Mouse (Mus musculus) spleen, adult 2 months (tissue): Measurements from ENCODE around the gene Cwc22. TPM values are rescaled to one million over a fixed set of nuclear protein-coding genes. Genes with fewer than 3 reads are reported as not detected.
A peak's percentile ranks its signal among the peaks of the same experiment; 100 is the strongest.

Experiments used
- DNase-seq, 2 experiments: peaks; one replicate each; pipeline versions ENCODE4 v3.0.0 to v3.0.0-alpha.2; 2012 to 2021; ENCODE audit warnings: low spot score in 2 of 2, low read depth in 1 of 2
- H3K27ac ChIP-seq: fragments of 200-500 bp; 2 replicates; pipeline ENCODE4 v1.5.1; 2012; ENCODE audit warnings: low read length, inconsistent platforms; ENCODE audit not compliant: insufficient read depth
- H3K27me3 ChIP-seq: fragments of 200-500 bp; 2 replicates; pipeline ENCODE4 v1.6.1; 2012; ENCODE audit warnings: mild to moderate bottlenecking, moderate library complexity, low read length, inconsistent platforms; ENCODE audit not compliant: control insufficient read depth, insufficient read depth
- H3K36me3 ChIP-seq: fragments of 200-500 bp; 2 replicates; pipeline ENCODE4 v1.6.1; 2012; ENCODE audit warnings: mild to moderate bottlenecking, low read length, inconsistent platforms; ENCODE audit not compliant: control insufficient read depth, insufficient read depth
- H3K4me1 ChIP-seq: fragments of 200-500 bp; 2 replicates; pipeline ENCODE4 v1.6.1; 2011; ENCODE audit warnings: inconsistent platforms; ENCODE audit not compliant: control insufficient read depth, insufficient read depth, insufficient read length
- H3K4me3 ChIP-seq: fragments of 200-500 bp; 2 replicates; pipeline ENCODE4 v1.5.1; 2011; ENCODE audit warnings: mild to moderate bottlenecking, inconsistent platforms; ENCODE audit not compliant: insufficient read depth, insufficient read length; ENCODE audit errors: extremely low read depth
- CTCF ChIP-seq: fragments of 200-500 bp; IDR thresholded peaks from 2 replicates; pipeline ENCODE4 v1.5.1; 2011; ENCODE audit warnings: mild to moderate bottlenecking, inconsistent platforms; ENCODE audit not compliant: insufficient read depth, insufficient read length, insufficient replicate concordance; ENCODE audit errors: extremely low read depth
- POLR2A ChIP-seq: fragments of 200-500 bp; IDR thresholded peaks from 2 replicates; pipeline ENCODE4 v1.6.1; 2011; ENCODE audit warnings: low read depth, low read length, inconsistent platforms
- WGBS: fragments of 180-500 bp; shearing (Covaris S2); methylation state at CpG from one replicate; pipeline ENCODE4 v1.1.7; 2018; 5-methylcytosine and 5-hydroxymethylcytosine counted together
- polyA plus RNA-seq: library from polyadenylated mRNA; depleted of rRNA; stranded (reverse); fragments of >200 nt; gene quantifications from 2 replicates; pipeline ENCODE4 v1.2.3, GENCODE M21; 2012; rRNA removed

Gene Cwc22
- polyA plus RNA-seq = 2.8 and 2.9 TPM in 2 replicates

DNA sequence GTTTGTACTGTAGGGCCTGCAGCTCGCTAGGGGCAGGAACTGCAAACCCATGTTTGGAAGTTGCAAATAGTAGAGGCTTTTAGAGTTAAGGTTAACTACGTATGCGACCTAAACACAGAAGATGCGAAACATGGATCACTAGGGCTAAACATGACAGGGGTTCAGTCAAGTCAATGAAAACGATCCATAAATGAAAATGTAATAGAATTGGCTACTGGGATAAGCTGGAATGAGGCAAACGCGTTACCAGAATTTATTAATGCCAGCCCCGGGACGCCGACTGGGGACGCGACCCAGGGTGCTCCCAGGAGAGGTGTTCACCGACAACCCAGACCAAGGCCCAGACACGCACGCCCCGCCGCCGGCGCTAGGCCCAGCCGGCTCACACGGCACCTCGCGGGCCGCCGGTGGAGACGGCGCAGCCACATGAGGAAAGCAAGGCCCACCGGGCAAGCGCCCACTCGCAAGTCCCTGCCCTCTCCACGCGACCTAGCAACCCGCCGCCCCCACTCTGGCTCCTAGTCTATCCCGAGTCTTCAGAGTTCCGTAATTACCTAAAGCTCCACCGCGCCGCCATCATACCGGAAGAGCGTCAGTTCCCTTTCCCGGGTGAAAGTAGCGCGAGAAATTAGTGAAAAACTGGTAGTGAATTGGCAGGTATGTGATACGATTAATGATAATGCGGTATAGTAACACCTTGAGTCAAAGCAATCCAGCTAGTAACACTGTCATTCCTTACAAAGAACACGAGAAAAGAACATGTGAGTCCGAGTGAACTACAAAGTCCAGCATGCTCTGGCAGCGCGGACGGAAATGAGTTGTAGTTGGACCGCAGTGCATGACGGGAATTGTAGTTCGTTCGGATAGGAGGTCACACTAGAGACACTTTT is at the start of gene Cwc22:
Cwc22 (minus strand) TSS at position 780 of the 890 bp plus-strand sequence.
- H3K4me1 ChIP-seq = no peaks in the 10 kb centered on the region
- H3K27ac ChIP-seq = peak within 1 kb of the TSS; percentile 78
- 2% methylated on average over 55 of the region's 55 CpGs for WGBS
- H3K36me3 ChIP-seq = no peaks in the 10 kb centered on the region
- peak; percentile 8 to 90 for DNase-seq
- H3K4me3 ChIP-seq = peak within 1 kb of the TSS; percentile 84
- TF ChIP-seq CTCF (no peak), POLR2A (peak; percentile 29)
- H3K27me3 ChIP-seq = no peaks in the 10 kb centered on the region

DNA sequence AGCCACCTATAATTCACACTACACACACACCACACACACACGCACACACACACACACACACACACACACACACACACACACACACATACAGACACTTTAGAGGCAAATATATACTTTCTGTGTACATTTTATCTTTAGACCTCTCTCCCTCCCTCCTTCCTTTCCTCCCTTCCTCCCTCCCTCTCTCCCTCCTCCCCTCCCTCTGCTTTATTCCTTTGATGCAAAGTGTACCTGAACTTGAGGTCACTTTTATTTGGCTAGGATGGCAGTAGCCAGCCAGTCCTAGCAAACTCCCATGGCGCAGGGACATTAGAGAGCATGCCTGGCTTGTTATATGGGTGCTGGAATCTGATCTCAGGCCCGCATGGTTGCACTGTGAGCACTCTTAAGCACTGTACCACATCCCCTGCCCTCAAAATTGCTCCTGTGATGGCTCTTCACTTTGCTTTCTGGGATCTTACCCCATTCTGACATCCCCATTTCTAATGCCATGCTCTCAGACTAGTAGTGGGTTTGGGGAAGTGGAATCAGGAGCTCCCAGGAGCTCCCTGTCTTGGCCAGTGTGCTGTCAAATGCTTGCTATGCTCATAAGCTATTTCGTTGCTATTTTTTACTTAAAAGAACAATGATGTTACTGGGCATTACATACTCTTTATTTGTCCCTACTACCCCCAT is 47.7 kb upstream of the Cwc22 start:
- Histone ChIP-seq H3K27me3 (no peaks in the 10 kb centered on the region), H3K36me3 (no peaks in the 10 kb centered on the region), H3K27ac (no peak overlapping the region), H3K4me1 (no peaks in the 10 kb centered on the region), H3K4me3 (no peak overlapping the region)
- no peak for DNase-seq
- WGBS = 75% methylated on average over 4 of the region's 4 CpGs
- TF ChIP-seq CTCF = no peak
- TF ChIP-seq POLR2A = no peak

DNA sequence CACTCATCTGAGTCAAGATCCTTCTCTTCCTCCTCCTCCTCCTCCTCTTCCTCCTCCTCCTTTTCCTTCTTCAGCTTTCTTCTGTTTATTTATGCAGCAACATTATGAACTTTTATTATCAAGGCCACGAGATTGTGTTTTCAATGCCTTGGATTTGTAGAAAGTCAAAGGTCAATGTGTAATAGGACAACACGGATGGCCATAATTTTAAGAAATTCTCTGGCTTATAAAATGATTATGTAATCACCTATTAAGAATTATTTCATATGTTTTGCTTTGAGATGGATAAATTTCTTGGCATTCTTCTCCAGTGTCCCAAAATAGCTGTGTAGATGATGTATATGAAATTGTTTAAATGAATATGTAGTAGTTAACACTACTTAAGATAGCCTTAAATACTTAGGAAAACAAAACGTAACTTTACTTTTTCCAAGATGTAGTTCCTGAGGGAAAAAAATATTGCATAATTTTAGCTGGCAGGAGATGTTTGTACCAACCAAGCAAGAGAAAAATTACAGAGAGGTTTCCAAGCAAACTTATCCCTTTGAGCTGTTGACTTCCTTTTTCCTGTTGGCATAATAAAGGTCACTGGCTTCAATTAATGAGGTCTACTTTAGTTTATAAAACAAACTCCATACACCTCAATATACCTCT is 46.9 kb upstream of the Cwc22 start:
- no peak overlapping the region for H3K4me3 ChIP-seq
- TF ChIP-seq POLR2A (no peak), CTCF (no peak)
- H3K36me3 ChIP-seq = no peaks in the 10 kb centered on the region
- 77% methylated on average over 3 of the region's 3 CpGs for WGBS
- DNase-seq = no peak
- H3K27ac ChIP-seq = no peak overlapping the region
- H3K4me1 ChIP-seq = no peaks in the 10 kb centered on the region
- no peaks in the 10 kb centered on the region for H3K27me3 ChIP-seq

DNA sequence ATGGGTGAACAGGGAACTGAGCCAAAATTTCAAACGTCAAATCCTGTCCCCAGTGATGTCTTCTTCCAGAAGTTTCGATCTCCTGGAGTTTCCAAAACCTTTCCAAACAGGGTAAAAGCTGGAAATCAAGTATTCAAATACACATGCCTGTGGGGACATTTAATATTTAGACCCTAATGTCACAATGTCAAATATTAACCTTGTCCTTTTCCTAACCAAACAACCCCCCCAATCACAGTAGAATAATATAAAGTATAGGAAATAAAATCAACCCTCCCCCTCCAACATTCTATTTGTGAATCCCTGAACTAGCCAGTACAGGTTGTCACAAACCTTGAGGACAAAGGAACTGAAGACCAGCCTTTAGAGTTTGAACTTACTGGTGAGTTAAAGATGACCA is 44.6 kb upstream of the Cwc22 start:
- no peak for DNase-seq
- Histone ChIP-seq H3K4me1 (no peaks in the 10 kb centered on the region), H3K4me3 (no peak overlapping the region), H3K27me3 (no peaks in the 10 kb centered on the region), H3K36me3 (no peaks in the 10 kb centered on the region), H3K27ac (no peak overlapping the region)
- WGBS = 57% methylated on average over 2 of the region's 2 CpGs
- no peak for TF ChIP-seq CTCF
- TF ChIP-seq POLR2A = no peak

DNA sequence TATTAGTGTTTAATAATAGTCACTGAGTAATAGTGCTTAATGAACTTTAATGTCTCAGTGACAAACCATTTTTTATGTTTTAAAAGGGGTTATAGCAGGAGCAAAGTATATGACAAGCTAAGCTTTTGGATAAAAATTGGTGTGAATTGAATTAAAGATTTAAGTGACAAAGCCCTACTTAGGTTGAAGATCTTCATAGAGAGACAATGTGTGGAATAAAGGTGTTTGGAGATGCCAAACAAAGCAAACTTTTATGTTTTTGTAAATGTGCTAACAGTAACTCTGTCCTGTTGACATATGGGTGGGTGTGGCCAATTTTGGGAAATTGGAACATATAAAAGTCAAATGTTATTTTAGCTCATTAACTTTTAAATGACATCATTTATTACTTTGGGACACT is 43.9 kb upstream of the Cwc22 start:
- no peaks in the 10 kb centered on the region for H3K36me3 ChIP-seq
- H3K27me3 ChIP-seq = no peaks in the 10 kb centered on the region
- TF ChIP-seq CTCF = no peak
- H3K27ac ChIP-seq = no peak overlapping the region
- DNase-seq = no peak
- no peak overlapping the region for H3K4me3 ChIP-seq
- H3K4me1 ChIP-seq = no peaks in the 10 kb centered on the region

DNA sequence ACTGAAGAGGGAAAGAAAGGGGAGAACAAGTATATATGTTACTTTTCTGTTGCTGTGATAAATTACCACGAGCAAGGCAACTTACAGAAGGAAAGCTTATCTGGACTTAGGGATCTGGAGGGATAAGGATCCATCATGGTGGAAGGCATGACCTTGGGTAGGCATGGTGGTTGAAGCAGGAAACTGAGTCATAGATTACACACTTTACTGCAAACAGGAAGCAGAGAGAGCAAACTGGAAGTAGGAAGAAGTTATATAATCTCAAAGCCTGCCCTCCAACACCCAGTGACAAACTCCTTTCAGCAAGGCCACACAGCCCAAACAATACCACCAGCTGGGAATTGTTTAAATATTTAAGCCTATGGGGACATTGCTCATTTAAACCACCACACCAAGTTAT is 43.2 kb upstream of the Cwc22 start:
- Histone ChIP-seq H3K27me3 (no peaks in the 10 kb centered on the region), H3K36me3 (no peaks in the 10 kb centered on the region), H3K4me3 (no peak overlapping the region), H3K27ac (no peak overlapping the region), H3K4me1 (no peaks in the 10 kb centered on the region)
- WGBS = 63% methylated on average over 1 of the region's 1 CpGs
- TF ChIP-seq CTCF (no peak), POLR2A (no peak)
- no peak for DNase-seq
